Mouse (Mus musculus): ENCODE measurements around the gene Adgrg5.

The Adgrg5 gene

DNA sequence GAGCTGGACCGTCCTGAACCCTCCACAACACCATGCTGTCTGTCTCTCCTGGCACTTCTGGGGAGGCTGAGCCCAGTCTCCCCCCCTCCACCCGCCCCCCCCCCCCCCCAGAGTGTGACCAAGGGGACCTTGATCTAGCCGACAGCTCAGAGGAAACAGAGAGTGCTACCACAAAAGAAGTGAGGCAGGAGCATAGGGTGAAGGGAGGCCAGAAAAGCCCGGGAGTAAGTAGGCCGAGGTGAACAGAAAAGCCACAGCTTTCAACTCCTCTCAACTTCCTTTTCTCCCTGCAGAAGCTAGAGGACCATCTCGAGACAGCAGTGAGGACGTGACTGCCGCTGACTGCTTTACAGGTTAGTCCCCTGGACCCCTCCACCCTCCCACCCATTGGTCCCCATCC lies at the start of gene Adgrg5:
Adgrg5 (plus strand) TSS at position 290 of the 400 bp plus-strand sequence.
- peak; percentile 59 for DNase-seq (ENCODE audit: low read depth)

- peak; percentile 74 for DNase-seq (ENCODE audit: low read depth)
Measured at GRCm38 (mm10) chr8:94874358-94874757, 49.1 kb upstream of the Adgrg5 start.

DNA sequence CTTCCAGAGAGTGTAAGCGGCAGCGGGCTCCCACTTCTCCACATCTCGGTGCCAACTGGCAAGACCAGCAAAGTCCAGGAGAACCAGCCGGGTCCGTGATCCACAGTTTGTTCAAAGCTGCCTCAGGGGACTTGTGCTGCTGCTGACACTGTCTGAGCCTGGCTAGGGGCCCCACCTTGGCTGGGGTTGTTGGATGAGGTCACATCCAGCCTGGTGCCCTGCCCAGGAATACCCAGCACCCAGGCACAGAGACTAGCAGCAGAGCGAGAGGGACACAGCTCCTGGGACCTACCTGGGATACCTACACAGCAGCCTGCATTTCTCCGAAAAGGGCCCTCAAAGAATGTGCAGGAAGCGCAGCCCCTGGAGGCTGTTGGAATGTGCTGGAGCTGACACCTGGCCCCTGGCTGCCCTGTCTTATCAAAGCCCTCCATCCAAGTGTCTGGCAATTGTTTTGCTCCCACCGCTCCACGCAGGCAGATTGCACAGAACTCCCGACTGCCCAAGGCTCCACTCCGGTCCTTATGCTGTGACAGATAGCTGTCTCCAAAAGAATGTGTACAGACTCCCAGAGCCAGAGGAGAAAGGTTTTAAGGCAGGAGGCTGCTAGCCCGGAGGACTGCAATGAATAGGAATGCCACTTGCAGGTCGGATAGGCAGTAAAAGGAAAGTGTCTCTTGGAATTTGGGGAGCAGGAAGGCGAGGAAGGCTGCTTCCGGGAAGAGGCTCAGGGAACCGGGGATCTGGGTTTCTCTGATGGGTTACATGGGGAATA lies 48.2 kb upstream of the Adgrg5 start:
- DNase-seq (ENCODE audit: low read depth), result no peak

GRCm38 (mm10) chr8:94875871-94876150 lies 47.7 kb upstream of the Adgrg5 start:
- no peak for DNase-seq (ENCODE audit: low read depth)

GRCm38 (mm10) chr8:94876197-94876730 lies 47.2 kb upstream of the Adgrg5 start, which contains the start of gene Dok4:
TSS of gene Dok4 (minus strand) at chr8:94876330.
- DNase-seq (ENCODE audit: low read depth), result peak; percentile 87

GRCm38 (mm10) chr8:94876820-94877219 lies 46.7 kb upstream of the Adgrg5 start:
- DNase-seq (ENCODE audit: low read depth), result no peak

DNA sequence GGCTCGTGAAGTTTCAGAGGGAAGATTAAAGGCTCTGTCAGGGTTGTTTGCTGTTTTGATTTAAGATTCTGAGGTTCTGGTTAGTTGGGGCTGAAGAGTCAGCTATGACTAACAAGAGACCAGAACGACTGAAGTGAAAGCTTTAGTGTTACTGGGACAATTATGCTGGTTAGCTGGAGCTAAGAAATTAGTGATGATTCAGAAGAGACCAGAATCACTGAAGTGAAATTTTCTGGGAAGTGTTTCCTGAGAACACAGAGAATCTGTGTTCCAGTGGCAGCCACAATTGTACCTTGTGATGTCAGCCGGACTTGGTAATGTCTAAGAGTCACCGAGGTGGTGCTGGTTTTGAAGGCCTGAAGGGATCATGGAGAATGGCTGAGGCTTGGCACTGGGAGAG lies 42.8 kb upstream of the Adgrg5 start:
- no peak for DNase-seq (ENCODE audit: low read depth)

DNA sequence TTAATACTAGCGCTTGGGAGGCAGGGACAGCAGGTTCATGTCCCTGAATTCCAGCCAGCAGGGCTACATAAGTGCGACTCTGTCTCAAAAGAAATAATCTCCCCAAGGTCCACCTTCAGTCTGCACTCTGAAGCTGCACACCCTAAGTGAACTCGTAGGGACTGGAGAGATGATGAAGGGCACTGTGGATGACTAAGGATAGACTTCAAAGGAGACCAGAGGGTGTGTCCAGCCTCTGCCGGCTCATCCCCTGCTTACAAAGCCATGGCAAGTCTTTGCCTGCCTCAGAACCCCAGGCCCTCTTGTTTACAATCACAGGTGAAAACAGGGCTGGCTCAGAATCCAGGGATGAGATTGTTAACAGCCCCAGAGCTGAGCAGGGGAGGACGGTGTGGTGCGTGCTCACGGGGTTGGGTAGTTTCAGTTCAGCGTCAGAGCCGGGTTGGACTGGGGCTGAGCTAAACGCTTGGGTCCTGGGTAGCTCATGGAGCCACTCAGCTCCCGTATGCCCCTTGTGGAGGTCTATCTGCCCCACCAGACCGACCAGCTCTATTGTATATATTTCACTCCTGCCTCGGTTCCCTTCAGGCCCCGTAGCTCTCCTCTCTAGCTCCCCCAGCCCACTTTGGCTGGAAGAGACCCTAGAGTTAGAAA lies 35.0 kb upstream of the Adgrg5 start:
- no peak for DNase-seq (ENCODE audit: low read depth)

GRCm38 (mm10) chr8:94892917-94893316 lies 30.6 kb upstream of the Adgrg5 start:
- DNase-seq (ENCODE audit: low read depth), result no peak

GRCm38 (mm10) chr8:94899262-94899661 lies 24.2 kb upstream of the Adgrg5 start:
- no peak for DNase-seq (ENCODE audit: low read depth)

DNA sequence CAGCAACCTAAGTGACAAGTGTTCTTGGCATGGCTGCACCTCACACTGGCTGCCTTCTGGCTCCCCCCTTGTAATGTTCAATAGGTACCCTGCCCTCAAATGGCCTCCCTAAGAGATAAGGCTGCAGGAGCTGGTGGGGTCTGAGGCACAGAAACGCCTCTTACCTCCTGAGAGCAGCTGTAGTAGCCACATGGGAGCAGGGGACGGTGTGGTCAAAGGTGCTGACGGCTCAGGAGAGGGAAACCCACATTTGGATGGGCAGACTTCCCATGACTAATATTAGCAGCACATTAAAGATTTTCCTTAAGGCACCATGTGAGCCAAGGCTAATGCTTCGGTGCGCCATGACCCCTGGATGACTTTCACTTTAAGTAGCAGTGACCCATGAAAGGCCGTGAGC lies 22.9 kb upstream of the Adgrg5 start:
- DNase-seq (ENCODE audit: low read depth), result no peak

DNA sequence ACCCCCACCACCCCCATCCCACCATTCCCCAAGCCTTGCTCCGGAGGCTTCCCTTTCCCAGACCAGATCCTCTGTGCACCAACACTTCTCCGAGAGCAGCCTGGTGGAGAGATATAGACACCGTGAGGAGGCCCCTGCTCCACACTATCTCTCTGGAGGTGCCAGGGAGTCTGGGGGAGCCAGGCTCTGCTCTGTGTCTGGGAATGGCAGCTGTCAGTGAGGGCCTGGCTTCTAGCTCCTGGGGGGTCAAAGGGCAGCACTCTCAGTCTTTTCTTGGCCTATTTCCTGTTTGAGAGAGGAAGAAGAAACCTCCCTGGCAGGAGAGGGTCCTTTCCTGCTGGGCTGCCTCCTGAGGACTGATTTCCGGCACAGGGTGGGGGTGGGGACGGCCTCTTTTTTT lies 22.5 kb upstream of the Adgrg5 start:
- DNase-seq (ENCODE audit: low read depth), result no peak

- DNase-seq (ENCODE audit: low read depth), result no peak
Measured at GRCm38 (mm10) chr8:94903709-94904108, 19.8 kb upstream of the Adgrg5 start.

DNA sequence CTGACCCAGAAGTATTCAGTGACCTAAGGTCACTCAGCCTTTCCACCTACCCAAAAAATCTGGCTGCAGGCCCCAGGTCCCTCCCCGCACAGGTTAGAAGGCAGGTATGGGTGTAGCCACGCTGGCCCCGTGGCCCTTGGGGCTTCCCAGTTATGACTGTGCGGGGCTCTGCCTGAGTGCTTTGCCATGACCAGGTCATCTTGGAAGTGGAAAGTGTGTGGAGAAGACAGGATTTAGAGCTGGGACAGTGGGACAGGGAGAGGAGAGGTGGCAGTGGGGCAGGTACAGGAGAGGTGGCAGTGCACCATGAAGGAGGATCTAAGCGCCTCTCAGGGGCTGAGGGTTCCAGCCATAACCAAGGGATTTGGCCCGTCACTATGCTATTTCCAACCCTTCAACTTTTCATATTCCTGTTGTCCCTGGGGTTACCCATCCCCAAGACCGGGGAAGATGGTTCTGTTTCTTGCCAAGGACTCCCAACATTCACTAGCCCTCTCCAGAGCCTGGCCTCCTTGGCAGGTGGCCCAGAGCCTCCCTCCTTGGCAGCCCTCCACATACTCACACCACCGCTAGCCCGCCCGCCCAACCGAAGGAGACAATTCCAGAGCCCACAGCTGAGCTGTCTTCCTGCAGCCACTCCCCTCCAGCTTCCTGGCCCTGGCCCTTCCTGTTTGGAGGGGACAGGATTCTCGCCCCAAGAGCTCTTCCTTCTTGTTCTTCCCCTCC lies 18.9 kb upstream of the Adgrg5 start:
- peak; percentile 68 for DNase-seq (ENCODE audit: low read depth)

DNA sequence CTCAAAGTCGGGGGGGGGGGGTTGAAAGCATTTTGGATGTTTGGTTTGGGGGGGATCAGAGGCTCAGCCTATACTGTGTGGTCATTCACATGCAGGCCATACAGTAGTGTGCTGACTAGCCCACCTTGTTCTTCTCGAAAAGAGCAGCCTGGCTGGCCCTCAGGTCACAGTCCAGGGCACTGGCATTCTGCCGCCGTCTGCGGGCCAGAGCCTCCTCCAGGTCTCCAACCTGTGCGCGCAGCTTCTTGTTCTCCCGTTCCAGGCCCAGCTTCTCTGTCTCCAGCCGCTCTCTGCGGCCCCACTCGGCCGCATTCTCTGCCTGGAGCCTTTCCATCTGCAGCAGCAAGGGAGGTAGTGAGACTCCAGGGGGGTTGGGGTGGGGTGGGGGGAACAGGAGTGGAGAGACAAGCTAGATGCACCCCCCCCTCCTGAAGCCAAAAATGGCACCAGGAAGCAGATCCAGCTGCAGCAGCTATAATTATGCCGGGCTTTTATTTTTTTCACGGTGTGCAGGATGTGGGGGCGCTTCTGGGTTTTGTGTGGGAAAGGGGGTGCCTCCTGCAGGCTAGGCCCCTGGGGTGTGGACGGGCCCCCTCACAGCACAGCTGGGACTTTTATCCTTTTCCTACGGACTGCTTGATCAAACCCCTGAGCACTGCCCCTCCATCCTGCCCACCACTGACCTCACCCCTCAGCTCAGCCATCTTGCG lies 15.7 kb upstream of the Adgrg5 start:
- DNase-seq (ENCODE audit: low read depth), result no peak

- DNase-seq (ENCODE audit: low read depth), result peak; percentile 86
Measured at GRCm38 (mm10) chr8:94908847-94909246, 14.6 kb upstream of the Adgrg5 start.

DNA sequence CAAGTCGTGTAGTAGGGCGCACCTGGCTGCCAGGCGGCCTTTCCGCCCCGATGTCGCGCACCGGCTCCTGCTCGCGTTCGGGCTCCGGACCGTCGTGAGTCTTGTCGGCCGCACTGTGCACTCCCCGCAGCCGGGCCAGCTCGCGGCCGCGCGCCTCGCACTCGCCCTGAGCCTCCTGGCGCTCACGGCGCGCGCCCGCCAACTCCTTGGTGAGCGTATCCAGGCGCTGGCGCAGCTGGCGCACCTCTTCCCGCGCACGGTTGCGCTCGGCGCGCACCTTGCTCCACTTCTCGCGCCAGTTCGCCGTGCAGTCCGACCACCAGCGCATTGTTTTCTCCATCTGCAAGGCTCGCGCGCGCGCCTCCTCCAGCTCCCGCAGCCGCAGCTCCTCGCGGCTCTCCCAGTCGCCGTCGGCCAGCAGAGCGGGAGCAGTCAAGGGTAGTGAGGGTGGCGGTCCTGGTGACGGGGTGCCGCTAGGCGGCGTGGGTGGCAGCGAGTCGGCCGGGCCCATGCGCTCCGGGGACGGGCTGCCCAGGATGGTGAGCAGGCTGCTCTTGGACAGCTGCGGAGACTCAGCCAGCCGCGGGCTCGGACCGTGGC lies 10.3 kb upstream of the Adgrg5 start:
- no peak for DNase-seq (ENCODE audit: low read depth)

- no peak for DNase-seq (ENCODE audit: low read depth)
Measured at GRCm38 (mm10) chr8:94914256-94914655, 9.2 kb upstream of the Adgrg5 start.

DNA sequence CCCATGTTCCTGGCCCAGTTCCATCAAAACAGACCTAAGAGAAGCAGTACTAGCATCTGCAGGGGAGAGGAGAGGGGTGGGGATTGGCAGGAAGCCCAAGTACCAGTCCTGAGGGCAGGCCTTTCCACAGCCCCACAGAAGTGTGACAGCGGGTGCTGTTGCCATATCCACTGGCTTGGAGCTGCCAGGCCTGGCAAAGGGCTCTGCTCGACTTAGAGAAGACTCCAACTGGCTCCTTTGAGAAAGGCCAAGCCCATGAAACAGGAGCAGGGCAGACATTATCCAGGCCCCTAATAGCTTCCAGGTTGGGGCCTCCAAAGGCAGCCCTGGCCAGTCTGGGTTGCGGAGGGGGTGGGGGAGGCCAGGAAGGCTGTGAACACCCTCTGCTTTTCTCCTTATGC lies 8.8 kb upstream of the Adgrg5 start:
- peak; percentile 61 for DNase-seq (ENCODE audit: low read depth)

DNA sequence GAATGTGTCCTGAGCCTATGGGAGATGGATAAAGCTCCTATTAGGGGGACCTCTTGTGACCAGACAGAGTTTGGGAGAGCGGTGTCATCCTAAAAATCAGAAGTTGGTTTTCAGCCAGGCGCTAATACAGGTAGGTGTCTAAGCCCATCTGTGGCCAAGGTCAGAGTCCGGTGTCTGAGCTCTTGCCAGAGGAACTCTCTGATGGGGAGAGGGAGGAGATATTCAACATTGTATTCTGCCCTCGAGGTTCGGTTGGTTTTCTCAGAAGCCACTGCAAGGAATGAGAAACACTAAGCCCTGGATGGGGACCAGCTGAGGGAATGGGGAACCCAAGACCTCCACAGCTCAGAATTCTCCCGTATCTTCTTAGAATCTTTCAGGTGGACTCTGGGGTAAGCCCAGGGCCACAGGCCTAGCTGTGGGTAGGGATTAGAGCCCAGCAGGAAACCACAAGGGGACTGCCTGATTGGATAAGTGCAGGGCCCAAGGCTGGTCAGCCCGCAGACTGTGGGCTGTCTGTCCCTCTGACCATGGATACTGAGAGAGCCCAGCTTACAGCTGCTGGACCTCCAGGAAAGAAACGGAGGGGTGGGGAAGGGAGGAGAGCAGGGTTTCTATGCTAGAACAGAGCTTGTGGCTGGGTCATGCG lies 7.1 kb upstream of the Adgrg5 start:
- DNase-seq (ENCODE audit: low read depth), result peak; percentile 86

DNA sequence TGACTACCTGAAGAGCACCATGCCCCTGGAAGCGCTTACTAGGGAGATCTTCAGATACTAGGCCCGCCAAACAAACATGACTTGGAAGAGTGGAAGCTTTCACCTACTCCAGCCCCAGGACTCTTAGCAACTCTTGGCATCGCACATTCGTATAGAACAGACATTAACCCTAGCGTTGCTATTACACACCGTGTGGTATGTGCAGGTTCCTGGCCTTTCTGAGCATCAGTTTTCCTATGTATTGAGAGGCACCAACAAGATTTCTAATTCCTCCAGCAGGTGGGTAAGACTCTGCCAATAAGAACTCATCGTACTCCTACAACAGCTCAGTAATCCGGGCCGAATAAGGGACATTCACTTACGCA lies 6.6 kb upstream of the Adgrg5 start:
- DNase-seq (ENCODE audit: low read depth), result no peak

All from 416B (cell line).